Mouse (Mus musculus): ENCODE results near the gene Tbl3.
"Not testable (repeated sequence)": the region's sequence is repeated elsewhere in the genome, so short reads cannot be mapped to it uniquely, and the experiment has no call there.

- TF ChIP-seq CTCF, POLR2A (IDR thresholded peaks at IDR 0.05; ENCODE audit: extremely low read depth, insufficient read depth, low read length): not testable (repeated sequence)
Measured at GRCm38 (mm10) chr17:24718938-24719337, 11.5 kb upstream of the Tbl3 start.
